Mouse (Mus musculus) C2C12 (cell line): ENCODE measurements around the gene Sh3glb2.

Experiments used
- CTCF ChIP-seq: IDR thresholded peaks from one replicate; pipeline ENCODE4 v1.5.1; 2011; ENCODE audit not compliant: control insufficient read depth, insufficient read depth, insufficient read length
- MYOD1 ChIP-seq: IDR thresholded peaks from one replicate; pipeline ENCODE4 v1.6.1; 2011; ENCODE audit warnings: low read depth; ENCODE audit not compliant: control insufficient read depth, insufficient read length
- MYOG ChIP-seq: IDR thresholded peaks from one replicate; pipeline ENCODE4 v1.6.1; 2011; ENCODE audit not compliant: control insufficient read depth, insufficient read length; ENCODE audit errors: extremely low read depth
- USF1 ChIP-seq: IDR thresholded peaks from one replicate; pipeline ENCODE4 v1.6.1; 2011; ENCODE audit warnings: low read depth, mild to moderate bottlenecking, control low read depth, moderate library complexity

GRCm38 (mm10) chr2:30401581-30401980 is 42.4 kb upstream of the Sh3glb2 start:
- TF ChIP-seq CTCF (no peak), USF1 (no peak), MYOG (no peak), MYOD1 (no peak)
